Mouse (Mus musculus) hindbrain, embryonic 11.5 days (tissue): ENCODE results near the gene Alg5. TPM values are rescaled to one million over a fixed set of nuclear protein-coding genes. Genes with fewer than 3 reads are reported as not detected.
A peak's percentile ranks its signal among the peaks of the same experiment; 100 is the strongest.

ENCODE experiments used
- ATAC-seq: fragments of 200-750 bp; cut with Nextera tagmentation; 2 replicates; pipeline ENCODE4 v1.8.0; 2017; ENCODE audit warnings: mild to moderate bottlenecking, moderate TSS enrichment, moderate library complexity; ENCODE audit not compliant: low FRiP score
- DNase-seq: peaks from one replicate; pipeline ENCODE4 v3.0.0-alpha.2; 2015; ENCODE audit warnings: low spot score
- H3K27ac ChIP-seq: fragments of 300-500 bp; sonication (generic); 2 replicates; pipeline ENCODE4 v1.5.1; 2014; ENCODE audit warnings: mild to moderate bottlenecking, low read depth, low read length
- H3K27me3 ChIP-seq: fragments of 300-500 bp; sonication (generic); 2 replicates; pipeline ENCODE4 v1.6.1; 2014; ENCODE audit warnings: mild to moderate bottlenecking, low read length, moderate library complexity, mixed read lengths; ENCODE audit not compliant: control insufficient read depth, insufficient read depth
- H3K36me3 ChIP-seq: fragments of 300-500 bp; sonication (generic); 2 replicates; pipeline ENCODE4 v1.6.1; 2014; ENCODE audit warnings: mild to moderate bottlenecking, low read length, moderate library complexity, mixed read lengths; ENCODE audit not compliant: control insufficient read depth, insufficient read depth
- H3K4me1 ChIP-seq: fragments of 300-500 bp; sonication (generic); replicated peaks from 2 replicates; pipeline ENCODE4 v1.6.1; 2014; ENCODE audit warnings: low read length, mixed read lengths; ENCODE audit not compliant: control insufficient read depth, insufficient read depth
- H3K4me2 ChIP-seq: fragments of 300-500 bp; sonication (generic); replicated peaks from 2 replicates; pipeline ENCODE4 v1.6.1; 2014; ENCODE audit warnings: mild to moderate bottlenecking, low read depth, low read length
- H3K4me3 ChIP-seq: fragments of 300-500 bp; sonication (generic); 2 replicates; pipeline ENCODE4 v1.5.1; 2014; ENCODE audit warnings: low read depth, low read length
- H3K9ac ChIP-seq: fragments of 300-500 bp; sonication (generic); 2 replicates; pipeline ENCODE4 v1.6.1; 2014; ENCODE audit warnings: low read depth, low read length
- H3K9me3 ChIP-seq: fragments of 300-500 bp; sonication (generic); 2 replicates; pipeline ENCODE4 v1.6.1; 2016; ENCODE audit warnings: low read length; ENCODE audit not compliant: control insufficient read depth
- WGBS: fragments of 180-500 bp; shearing (Covaris S2); extraction: QIAGEN DNeasy Blood & Tissue Kit; methylation state at CpG from one replicate; pipeline ENCODE4 v1.1.7; 2014; 5-methylcytosine and 5-hydroxymethylcytosine counted together
- polyA plus RNA-seq: library from polyadenylated mRNA; unstranded; fragments of >200 nt; fragmentation: Nextera tagmentation; extraction: Ambion mirVana; gene quantifications from 2 replicates; pipeline ENCODE4 v1.2.1, GENCODE M21; 2014

Gene Alg5
- polyA plus RNA-seq, 1 experiment from 2014 or later = 48.5 TPM

DNA sequence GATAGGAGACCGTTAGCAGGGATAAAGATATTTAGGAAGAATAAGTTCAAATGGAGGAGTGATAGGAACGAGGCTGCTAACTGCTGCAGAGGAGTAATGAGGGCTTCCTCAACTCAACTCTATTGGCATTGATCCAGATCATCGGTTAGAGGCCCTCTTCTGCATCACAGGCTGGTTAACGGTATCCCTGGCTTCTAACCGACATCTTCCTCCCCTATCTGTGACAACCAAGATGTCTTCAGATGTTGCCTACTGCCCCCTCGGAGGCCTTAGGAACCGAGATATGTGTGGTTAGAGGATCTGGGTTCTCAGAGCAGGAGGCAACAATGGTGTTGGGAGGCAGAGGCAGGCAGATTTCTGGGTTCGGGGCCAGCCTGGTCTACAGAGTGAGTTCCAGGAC is 33.3 kb downstream of the Alg5 start:
- WGBS = 90% methylated on average over 8 of the region's 8 CpGs
- H3K27ac ChIP-seq = no peak overlapping the region
- ATAC-seq (no peak), DNase-seq (no peak)
- H3K9me3 ChIP-seq = peaks cover 3% of the 10 kb centered on the region; the same call in 1 of the 2 replicates
- no peak overlapping the region for H3K4me2 ChIP-seq
- no peaks in the 10 kb centered on the region for H3K36me3 ChIP-seq
- no peak overlapping the region for H3K4me3 ChIP-seq
- no peaks in the 10 kb centered on the region for H3K27me3 ChIP-seq
- H3K4me1 ChIP-seq = no peaks in the 10 kb centered on the region
- H3K9ac ChIP-seq = no peak overlapping the region

DNA sequence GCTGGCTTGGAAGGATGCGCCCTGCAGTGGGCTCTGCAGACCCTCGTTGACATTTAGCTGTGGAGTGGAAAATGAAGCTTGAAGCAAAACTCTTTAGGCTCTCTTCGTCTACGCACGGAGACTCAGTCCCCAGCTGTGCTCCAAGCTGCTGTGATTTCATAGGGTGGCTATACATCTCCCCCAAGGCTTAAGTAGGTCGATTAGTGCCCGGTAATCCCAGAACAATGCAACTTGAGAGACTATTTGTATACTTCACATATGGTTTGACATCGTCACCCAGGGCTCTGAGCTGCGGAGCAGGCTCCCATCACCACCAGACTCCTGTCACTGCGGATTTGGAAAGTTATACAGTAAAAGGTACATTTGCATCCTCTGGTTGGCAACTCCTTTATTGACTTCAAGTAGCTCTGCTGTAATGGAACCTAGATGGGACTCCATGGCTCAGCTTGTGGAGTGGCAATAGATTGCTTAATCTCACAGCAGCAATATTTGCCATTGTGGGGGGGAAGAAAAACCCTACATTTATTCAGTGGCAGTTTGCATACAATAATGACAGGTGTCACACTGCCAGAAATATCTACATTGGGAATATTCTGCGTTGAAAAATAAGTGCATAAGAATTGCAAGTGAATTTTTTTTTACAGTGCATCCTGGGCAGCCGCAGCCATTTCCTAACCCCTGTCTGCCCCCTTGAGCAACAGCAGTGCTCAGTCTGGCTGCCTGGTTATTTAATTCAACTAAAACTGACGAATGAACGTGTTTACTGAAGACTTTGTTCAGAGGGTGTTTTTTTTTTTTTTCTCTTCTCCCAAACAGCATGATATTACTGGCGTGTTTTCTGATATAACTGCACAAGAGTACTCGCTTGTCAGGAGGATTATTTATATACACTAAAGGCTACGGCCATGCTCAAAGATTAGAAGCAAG is 34.3 kb downstream of the Alg5 start:
- peaks cover 4% of the 10 kb centered on the region; the same call in 1 of the 2 replicates for H3K9me3 ChIP-seq
- no peak overlapping the region for H3K4me3 ChIP-seq
- no peaks in the 10 kb centered on the region for H3K4me1 ChIP-seq
- no peak for ATAC-seq
- DNase-seq = no peak
- 83% methylated on average over 17 of the region's 17 CpGs for WGBS
- no peak overlapping the region for H3K27ac ChIP-seq
- no peaks in the 10 kb centered on the region for H3K27me3 ChIP-seq
- no peak overlapping the region for H3K9ac ChIP-seq
- no peaks in the 10 kb centered on the region for H3K36me3 ChIP-seq
- no peak overlapping the region for H3K4me2 ChIP-seq

DNA sequence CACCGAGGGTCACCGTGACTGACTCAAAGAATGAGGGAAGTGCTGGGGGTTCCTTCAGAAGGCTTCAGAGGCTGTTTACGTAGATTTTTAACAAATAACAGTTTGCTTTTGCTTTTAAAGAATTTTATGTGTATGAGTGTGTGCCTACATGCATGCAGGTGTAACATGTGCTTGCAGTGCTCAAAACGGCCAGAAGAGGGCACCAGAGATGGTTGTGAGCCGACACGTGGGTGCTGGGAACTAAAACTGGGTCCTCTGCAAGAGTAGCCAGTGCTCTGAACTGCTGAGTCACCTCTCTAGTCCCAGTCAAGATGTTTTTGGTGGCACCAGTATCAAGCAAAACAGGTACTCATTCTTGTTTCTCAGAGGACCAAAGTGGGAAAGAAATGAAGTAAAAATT is 38.3 kb downstream of the Alg5 start:
- no peaks in the 10 kb centered on the region for H3K27me3 ChIP-seq
- no peaks in the 10 kb centered on the region for H3K4me1 ChIP-seq
- no peaks in the 10 kb centered on the region for H3K36me3 ChIP-seq
- no peak overlapping the region for H3K27ac ChIP-seq
- no peak overlapping the region for H3K4me2 ChIP-seq
- ATAC-seq (no peak), DNase-seq (no peak)
- H3K4me3 ChIP-seq = no peak overlapping the region
- WGBS = 79% methylated on average over 6 of the region's 6 CpGs
- H3K9ac ChIP-seq = no peak overlapping the region
- H3K9me3 ChIP-seq = peaks cover 4% of the 10 kb centered on the region; the same call in 1 of the 2 replicates

DNA sequence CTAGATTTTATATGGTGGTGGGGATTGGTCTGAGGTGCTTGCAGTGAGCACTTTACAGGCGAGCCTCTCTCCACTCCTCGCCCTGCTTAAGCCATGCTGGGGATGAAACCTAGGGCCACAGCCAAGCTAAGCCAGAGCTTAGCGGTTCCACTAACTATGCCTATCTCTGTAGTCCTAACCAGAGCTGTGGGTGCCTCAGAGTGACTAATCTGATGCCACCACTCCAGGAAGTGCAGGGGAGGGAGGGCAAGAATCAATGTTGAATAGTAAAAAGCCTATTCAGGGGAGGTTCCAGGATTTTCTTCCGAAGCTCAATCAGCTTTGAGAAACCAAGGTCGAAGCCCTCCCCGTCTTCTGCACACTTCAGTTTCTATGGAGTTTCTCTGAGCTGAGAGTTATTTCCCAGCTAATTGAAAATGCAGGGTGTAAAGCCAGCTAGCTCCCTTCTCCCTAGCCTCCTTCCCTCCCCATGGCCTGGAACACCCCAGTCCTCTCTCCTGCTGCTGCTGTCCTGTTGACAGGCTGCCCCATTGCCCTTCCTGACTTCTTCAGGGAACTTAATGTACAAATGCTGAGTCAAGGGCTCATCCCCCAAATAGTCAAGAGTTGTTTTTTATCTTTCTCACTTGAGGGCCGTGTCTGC is 40.8 kb downstream of the Alg5 start:
- Histone ChIP-seq H3K4me2 (no peak overlapping the region), H3K36me3 (no peaks in the 10 kb centered on the region), H3K27me3 (no peaks in the 10 kb centered on the region), H3K27ac (no peak overlapping the region), H3K9me3 (peaks cover 4% of the 10 kb centered on the region; the same call in 1 of the 2 replicates), H3K4me3 (no peak overlapping the region), H3K9ac (no peak overlapping the region), H3K4me1 (no peaks in the 10 kb centered on the region)
- WGBS = 65% methylated on average over 7 of the region's 7 CpGs
- no peak for DNase-seq
- no peak for ATAC-seq

DNA sequence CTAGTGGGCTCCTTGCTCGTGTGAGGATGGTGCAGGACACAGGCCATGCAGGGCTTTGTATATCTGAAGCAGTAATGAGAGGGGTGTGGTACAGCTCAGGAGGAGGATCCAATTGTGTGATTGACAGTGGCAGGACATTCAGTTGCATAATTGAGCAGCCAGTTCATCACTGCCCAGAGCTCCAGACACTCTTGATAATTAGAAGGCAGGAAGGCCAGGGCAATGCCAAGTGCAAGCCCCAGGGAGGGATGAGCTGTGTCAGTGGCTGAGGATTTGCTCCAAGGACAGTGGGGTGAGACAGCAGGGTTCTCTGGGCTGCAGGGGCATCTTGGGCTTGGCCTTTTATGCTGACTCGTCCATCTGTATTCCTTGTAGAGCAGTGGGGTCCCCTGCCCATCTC is 55.3 kb downstream of the Alg5 start:
- Histone ChIP-seq H3K4me2 (no peak overlapping the region), H3K27me3 (no peaks in the 10 kb centered on the region), H3K36me3 (no peaks in the 10 kb centered on the region), H3K9ac (no peak overlapping the region), H3K4me3 (no peak overlapping the region), H3K4me1 (no peaks in the 10 kb centered on the region), H3K27ac (no peak overlapping the region), H3K9me3 (no peaks in the 10 kb centered on the region)
- DNase-seq (no peak), ATAC-seq (0 out of 2 replicates have a peak, but pooled peaks have one; percentile 22)
- 54% methylated on average over 2 of the region's 2 CpGs for WGBS

DNA sequence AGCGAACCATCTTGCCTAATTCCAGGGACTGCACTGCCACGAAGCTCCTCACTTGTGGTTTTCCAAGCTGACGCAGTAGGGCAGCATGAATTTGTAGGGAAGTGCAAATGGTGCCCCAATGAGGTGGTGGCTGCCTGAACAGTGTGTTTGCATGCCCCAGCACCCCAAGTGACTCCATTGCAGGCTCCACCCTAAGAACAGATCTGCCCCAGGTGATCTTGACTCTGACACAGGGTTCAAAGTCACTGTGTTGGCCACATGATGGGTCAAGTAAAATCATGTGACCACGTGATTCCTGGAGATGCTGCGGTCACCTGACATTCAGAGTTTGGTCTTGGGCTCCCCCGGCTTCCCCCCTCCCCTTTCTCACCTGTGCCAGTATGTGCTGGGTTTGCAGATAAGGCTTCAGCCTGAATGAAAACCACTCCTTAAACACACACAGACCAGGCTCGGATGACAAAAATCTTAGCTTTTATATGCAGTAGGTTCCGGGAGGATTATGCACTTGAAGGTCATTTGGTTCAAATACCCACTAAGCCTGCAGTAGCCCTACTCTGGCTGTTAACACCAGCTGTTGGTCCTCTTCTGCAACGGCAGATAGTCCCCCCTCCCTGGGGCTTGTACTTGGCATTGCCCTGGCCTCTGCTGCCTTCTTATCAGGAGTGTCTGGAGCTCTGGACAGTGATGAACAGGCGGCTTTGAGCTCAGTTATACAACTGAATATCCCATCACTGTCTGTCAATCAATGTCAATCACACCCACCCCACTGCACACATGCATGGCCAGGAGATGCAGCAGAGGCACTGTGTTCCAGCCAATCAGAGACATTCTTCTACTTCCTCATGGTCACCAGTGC is 56.7 kb downstream of the Alg5 start:
- no peaks in the 10 kb centered on the region for H3K36me3 ChIP-seq

DNA sequence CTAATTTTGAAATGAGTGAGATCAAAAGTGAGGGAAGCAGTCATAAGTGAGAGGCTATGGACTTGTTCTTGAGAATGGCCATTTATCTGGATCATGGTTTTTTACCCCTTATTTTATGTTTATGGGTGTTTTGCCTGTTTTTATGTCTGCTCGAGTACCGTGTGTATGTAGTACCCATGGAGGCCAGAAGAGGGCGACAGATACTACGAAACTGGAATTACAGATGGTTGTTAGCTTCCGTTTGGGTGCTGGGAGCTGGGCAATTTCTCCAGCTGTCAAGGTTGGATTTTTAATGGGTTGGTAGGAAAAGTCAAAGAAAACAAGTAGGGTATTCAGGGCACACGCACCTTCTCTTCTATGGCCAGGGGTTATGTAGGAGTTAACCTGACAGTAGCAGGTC is 58.4 kb downstream of the Alg5 start:
- H3K4me3 ChIP-seq = no peak overlapping the region
- no peak overlapping the region for H3K4me2 ChIP-seq
- H3K9me3 ChIP-seq = no peaks in the 10 kb centered on the region
- no peaks in the 10 kb centered on the region for H3K4me1 ChIP-seq
- DNase-seq = no peak
- no peak overlapping the region for H3K27ac ChIP-seq
- no peaks in the 10 kb centered on the region for H3K27me3 ChIP-seq
- no peak for ATAC-seq
- H3K36me3 ChIP-seq = no peaks in the 10 kb centered on the region
- 82% methylated on average over 6 of the region's 6 CpGs for WGBS
- no peak overlapping the region for H3K9ac ChIP-seq

More for the DNA sequence above, 56.7 kb downstream of the Alg5 start:
- ATAC-seq = no peak
- Histone ChIP-seq H3K27me3 (no peaks in the 10 kb centered on the region), H3K9ac (no peak overlapping the region), H3K9me3 (no peaks in the 10 kb centered on the region), H3K4me3 (no peak overlapping the region), H3K4me2 (no peak overlapping the region), H3K27ac (no peak overlapping the region), H3K4me1 (no peaks in the 10 kb centered on the region)
- no peak for DNase-seq
- WGBS = 77% methylated on average over 10 of the region's 10 CpGs

DNA sequence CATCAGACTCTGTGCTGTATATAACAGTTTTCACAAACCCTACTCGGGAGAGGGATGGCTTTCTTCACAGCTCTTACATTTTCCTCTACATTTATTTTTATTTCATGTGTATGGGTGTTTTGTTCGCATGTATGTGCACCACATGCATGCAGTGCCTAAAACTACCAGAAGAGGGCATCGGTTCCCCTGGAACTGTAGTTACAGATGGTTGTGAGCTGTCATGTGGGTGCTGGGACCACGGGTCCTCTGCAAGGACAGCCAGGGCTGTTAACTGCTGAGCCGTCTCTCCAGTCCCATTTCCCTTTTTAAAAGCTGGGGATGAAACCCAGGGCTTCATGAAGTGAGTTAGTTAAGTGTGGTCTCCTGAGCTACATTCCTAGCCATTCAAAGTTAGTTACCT is 60.0 kb downstream of the Alg5 start:
- Histone ChIP-seq H3K36me3 (no peaks in the 10 kb centered on the region), H3K4me2 (no peak overlapping the region), H3K27me3 (no peaks in the 10 kb centered on the region)

More for the DNA sequence above, 60.0 kb downstream of the Alg5 start:
- Histone ChIP-seq H3K4me3 (no peak overlapping the region), H3K9me3 (no peaks in the 10 kb centered on the region), H3K4me1 (no peaks in the 10 kb centered on the region), H3K27ac (no peak overlapping the region), H3K9ac (no peak overlapping the region)
- ATAC-seq (no peak), DNase-seq (no peak)
- 86% methylated on average over 5 of the region's 5 CpGs for WGBS
